Mouse (Mus musculus) layer of hippocampus, adult 9-11 months (tissue): Measurements from ENCODE around the gene Atp6v1g1.

ENCODE experiments used
- DNase-seq: peaks from one replicate; pipeline ENCODE4 v3.0.0; 2022

Atp6v1g1 gene

GRCm38 (mm10) chr4:63547799-63548198 lies 3.2 kb downstream of the Atp6v1g1 start:
- no peak for DNase-seq

GRCm38 (mm10) chr4:63548491-63548890 lies 3.9 kb downstream of the Atp6v1g1 start:
- no peak for DNase-seq

- DNase-seq: no peak
Measured at GRCm38 (mm10) chr4:63550908-63551307, 6.3 kb downstream of the Atp6v1g1 start.

GRCm38 (mm10) chr4:63552865-63553264 lies 8.3 kb downstream of the Atp6v1g1 start:
- no peak for DNase-seq

GRCm38 (mm10) chr4:63553789-63554576 lies 9.4 kb downstream of the Atp6v1g1 start:
- DNase-seq: no peak

GRCm38 (mm10) chr4:63554616-63555015 lies 10.0 kb downstream of the Atp6v1g1 start:
- DNase-seq: no peak

- no peak for DNase-seq
Measured at GRCm38 (mm10) chr4:63555111-63555510, 10.5 kb downstream of the Atp6v1g1 start.

- no peak for DNase-seq
Measured at GRCm38 (mm10) chr4:63556665-63557064, 12.1 kb downstream of the Atp6v1g1 start.

- DNase-seq: no peak
Measured at GRCm38 (mm10) chr4:63557124-63558059, 12.8 kb downstream of the Atp6v1g1 start.

- peak; percentile 68 for DNase-seq
Measured at GRCm38 (mm10) chr4:63558407-63559081, 14.0 kb downstream of the Atp6v1g1 start, which contains the start of gene Tmem268. Gene Tmem268, plus strand, starts transcription at chr4:63558781.

GRCm38 (mm10) chr4:63559127-63559697 lies 14.6 kb downstream of the Atp6v1g1 start:
- no peak for DNase-seq

GRCm38 (mm10) chr4:63560079-63560478 lies 15.5 kb downstream of the Atp6v1g1 start:
- DNase-seq: peak; percentile 50

- peak; percentile 33 for DNase-seq
Measured at GRCm38 (mm10) chr4:63561861-63562675, 17.5 kb downstream of the Atp6v1g1 start.

- no peak for DNase-seq
Measured at GRCm38 (mm10) chr4:63562742-63563141, 18.2 kb downstream of the Atp6v1g1 start.

- no peak for DNase-seq
Measured at GRCm38 (mm10) chr4:63567712-63568390, 23.3 kb downstream of the Atp6v1g1 start.

GRCm38 (mm10) chr4:63569322-63569721 lies 24.8 kb downstream of the Atp6v1g1 start:
- DNase-seq: no peak

- no peak for DNase-seq
Measured at GRCm38 (mm10) chr4:63570208-63570781, 25.7 kb downstream of the Atp6v1g1 start.

- no peak for DNase-seq
Measured at GRCm38 (mm10) chr4:63572621-63573020, 28.0 kb downstream of the Atp6v1g1 start.

- DNase-seq: no peak
Measured at GRCm38 (mm10) chr4:63579649-63580048, 35.1 kb downstream of the Atp6v1g1 start.

- peak; percentile 39 for DNase-seq
Measured at GRCm38 (mm10) chr4:63580078-63580477, 35.5 kb downstream of the Atp6v1g1 start.

GRCm38 (mm10) chr4:63582580-63582979 lies 38.0 kb downstream of the Atp6v1g1 start:
- DNase-seq: no peak
